Mouse (Mus musculus) myocyte (in vitro differentiated cells): ENCODE results near the gene Nkx2-1.

Source experiments
- CEBPB ChIP-seq: IDR thresholded peaks from 2 replicates; pipeline ENCODE4 v1.6.1; 2011; ENCODE audit warnings: mild to moderate bottlenecking, moderate library complexity; ENCODE audit not compliant: poor library complexity, insufficient read depth, severe bottlenecking
- E2F4 ChIP-seq: IDR thresholded peaks from one replicate; pipeline ENCODE4 v1.6.1; 2011; ENCODE audit warnings: mild to moderate bottlenecking, control low read depth, moderate library complexity; ENCODE audit not compliant: insufficient read depth
- MAX ChIP-seq: IDR thresholded peaks from one replicate; pipeline ENCODE4 v1.6.1; 2011; ENCODE audit warnings: low read depth, mild to moderate bottlenecking, control low read depth
- MYOD1 ChIP-seq, 3 experiments: IDR thresholded peaks; one replicate each; pipeline ENCODE4 v1.6.1; 2011; ENCODE audit warnings: control low read depth in 2 of 3, low read depth in 2 of 3, mild to moderate bottlenecking in 2 of 3, moderate library complexity in 1 of 3; ENCODE audit not compliant: insufficient read length in 2 of 3, control insufficient read depth in 1 of 3
- MYOG ChIP-seq, 3 experiments: IDR thresholded peaks; one replicate each; pipeline ENCODE4 v1.6.1; 2011; ENCODE audit warnings: control low read depth in 2 of 3, low read depth in 2 of 3, mild to moderate bottlenecking in 2 of 3; ENCODE audit not compliant: insufficient read length in 2 of 3, control insufficient read depth in 1 of 3, insufficient read depth in 1 of 3
- POLR2A ChIP-seq: IDR thresholded peaks from one replicate; pipeline ENCODE4 v1.6.1; 2011; ENCODE audit warnings: low read depth, mild to moderate bottlenecking, control low read depth, moderate library complexity; ENCODE audit not compliant: insufficient read length
- POLR2AphosphoS2 ChIP-seq: IDR thresholded peaks from one replicate; pipeline ENCODE4 v1.6.1; 2011; ENCODE audit warnings: low read depth, control low read depth; ENCODE audit not compliant: insufficient read length
- REST ChIP-seq: IDR thresholded peaks from one replicate; pipeline ENCODE4 v1.6.1; 2011; ENCODE audit warnings: mild to moderate bottlenecking, control low read depth, moderate library complexity; ENCODE audit not compliant: insufficient read depth, insufficient read length
- TCF12 ChIP-seq: IDR thresholded peaks from one replicate; pipeline ENCODE4 v1.6.1; 2011; ENCODE audit warnings: mild to moderate bottlenecking, control low read depth; ENCODE audit not compliant: poor library complexity, insufficient read depth, severe bottlenecking
- USF1 ChIP-seq: IDR thresholded peaks from one replicate; pipeline ENCODE4 v1.6.1; 2011; ENCODE audit warnings: low read depth, mild to moderate bottlenecking, control low read depth, moderate library complexity

GRCm38 (mm10) chr12:56528881-56529681 lies 7.6 kb downstream of the Nkx2-1 start:
- TF ChIP-seq POLR2A (no peak), CEBPB (no peak), REST (no peak), E2F4 (no peak), MAX (no peak), POLR2AphosphoS2 (no peak), TCF12 (no peak), MYOD1 (IDR thresholded peaks at IDR 0.05; ENCODE audit: control insufficient read depth in 1 of 3, insufficient read length in 2 of 3, low read depth in 2 of 3) (no peak), USF1 (no peak), MYOG (IDR thresholded peaks at IDR 0.05; ENCODE audit: control insufficient read depth in 1 of 3, insufficient read depth in 1 of 3, insufficient read length in 2 of 3, low read depth in 2 of 3) (no peak)
